Mouse (Mus musculus): ENCODE measurements around the gene Car10.
"Not testable (repeated sequence)": the region's sequence is repeated elsewhere in the genome, so short reads cannot be mapped to it uniquely, and the experiment has no call there.

Gene Car10

DNA sequence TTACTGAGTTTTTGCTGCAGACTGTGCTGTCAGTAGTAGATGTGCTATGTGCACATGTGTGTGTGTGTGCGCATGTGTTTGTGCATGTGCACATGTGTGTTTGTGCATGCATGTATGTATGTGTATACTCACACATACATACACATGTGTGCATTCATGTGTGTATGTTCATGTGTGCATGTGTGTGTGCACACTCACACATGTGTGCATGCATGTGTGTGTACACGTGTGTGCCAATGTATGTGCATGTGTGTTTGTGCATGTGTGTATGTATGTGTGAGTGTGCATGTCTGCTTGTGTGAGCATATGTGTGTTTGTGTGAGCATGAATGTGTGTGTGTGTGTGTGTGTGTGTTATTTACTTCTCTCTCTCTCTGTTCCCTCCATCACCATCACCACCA is 298.5 kb downstream of the Car10 start:
- Histone ChIP-seq H3K27me3 (ENCODE audit: control insufficient read depth, insufficient read depth, low read length, poor library complexity, severe bottlenecking) (no peaks in the 10 kb centered on the region), H3K36me3 (ENCODE audit: control insufficient read depth, insufficient read depth, low read length, poor library complexity, severe bottlenecking) (no peaks in the 10 kb centered on the region)
- no peak for DNase-seq (ENCODE audit: low read depth, low spot score)

- not testable (repeated sequence) for DNase-seq (ENCODE audit: low read depth, low spot score); H3K36me3 ChIP-seq (ENCODE audit: control insufficient read depth, insufficient read depth, low read length, poor library complexity, severe bottlenecking); H3K27me3 ChIP-seq (ENCODE audit: control insufficient read depth, insufficient read depth, low read length, poor library complexity, severe bottlenecking)
These were observed 303.3 kb downstream of the Car10 start for GRCm38 (mm10) chr11:93401167-93401566.

GRCm38 (mm10) chr11:93407981-93408380 is 310.2 kb downstream of the Car10 start:
- no peak for DNase-seq (ENCODE audit: low read depth, low spot score)
- Histone ChIP-seq H3K27me3 (ENCODE audit: control insufficient read depth, insufficient read depth, low read length, poor library complexity, severe bottlenecking) (no peaks in the 10 kb centered on the region), H3K36me3 (ENCODE audit: control insufficient read depth, insufficient read depth, low read length, poor library complexity, severe bottlenecking) (no peaks in the 10 kb centered on the region)

- DNase-seq (ENCODE audit: low read depth, low spot score): no peak
- Histone ChIP-seq H3K27me3 (ENCODE audit: control insufficient read depth, insufficient read depth, low read length, poor library complexity, severe bottlenecking) (no peaks in the 10 kb centered on the region), H3K36me3 (ENCODE audit: control insufficient read depth, insufficient read depth, low read length, poor library complexity, severe bottlenecking) (no peaks in the 10 kb centered on the region)
These were observed 333.7 kb downstream of the Car10 start for GRCm38 (mm10) chr11:93431482-93431881.

DNA sequence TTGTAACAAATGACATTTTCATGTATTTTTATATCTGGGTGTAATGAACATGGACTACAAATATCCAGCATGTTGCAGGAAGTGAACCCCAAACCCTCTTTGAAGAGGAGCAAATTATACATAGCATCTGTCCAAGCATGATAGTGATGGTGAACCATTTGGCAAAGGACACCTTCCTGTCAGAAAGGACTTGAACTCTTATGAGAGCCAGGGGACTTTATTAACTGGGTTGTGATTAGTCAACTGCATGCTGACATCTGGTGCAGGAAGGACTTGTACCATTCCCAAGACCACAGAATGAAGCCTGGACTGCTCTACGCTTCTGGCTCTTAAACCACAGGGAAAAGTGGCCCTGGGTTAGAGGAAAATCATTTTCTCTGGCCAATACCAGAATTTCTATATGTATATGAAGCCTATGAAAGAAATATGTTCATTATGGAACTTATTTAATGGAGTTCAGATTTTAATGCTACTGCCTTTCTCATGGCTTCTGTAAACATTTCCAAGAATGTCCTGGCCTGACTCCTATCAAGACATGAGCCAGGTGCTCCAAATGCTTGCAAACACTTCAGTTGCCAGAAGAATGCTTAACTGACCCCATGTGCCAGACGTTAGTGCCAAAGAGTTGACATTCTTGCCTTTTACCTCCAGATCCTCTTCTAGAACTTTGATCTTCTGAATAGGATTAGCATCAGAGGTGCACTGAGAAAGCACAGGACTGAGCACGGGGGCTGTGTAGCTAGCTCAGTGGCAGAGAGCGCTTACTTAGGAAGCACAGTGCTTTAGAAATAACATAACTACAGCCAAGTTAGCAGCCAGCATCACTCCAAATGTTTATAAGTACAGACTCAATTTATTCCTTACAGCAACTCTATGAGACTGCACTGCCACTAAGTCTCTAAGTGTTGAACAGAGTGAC is 337.4 kb downstream of the Car10 start:
- Histone ChIP-seq H3K36me3 (ENCODE audit: control insufficient read depth, insufficient read depth, low read length, poor library complexity, severe bottlenecking) (no peaks in the 10 kb centered on the region), H3K27me3 (ENCODE audit: control insufficient read depth, insufficient read depth, low read length, poor library complexity, severe bottlenecking) (no peaks in the 10 kb centered on the region)
- DNase-seq (ENCODE audit: low read depth, low spot score): no peak

GRCm38 (mm10) chr11:93436892-93437291 is 339.1 kb downstream of the Car10 start:
- H3K27me3 ChIP-seq (ENCODE audit: control insufficient read depth, insufficient read depth, low read length, poor library complexity, severe bottlenecking): no peaks in the 10 kb centered on the region
- H3K36me3 ChIP-seq (ENCODE audit: control insufficient read depth, insufficient read depth, low read length, poor library complexity, severe bottlenecking): no peaks in the 10 kb centered on the region
- DNase-seq (ENCODE audit: low read depth, low spot score): no peak

DNA sequence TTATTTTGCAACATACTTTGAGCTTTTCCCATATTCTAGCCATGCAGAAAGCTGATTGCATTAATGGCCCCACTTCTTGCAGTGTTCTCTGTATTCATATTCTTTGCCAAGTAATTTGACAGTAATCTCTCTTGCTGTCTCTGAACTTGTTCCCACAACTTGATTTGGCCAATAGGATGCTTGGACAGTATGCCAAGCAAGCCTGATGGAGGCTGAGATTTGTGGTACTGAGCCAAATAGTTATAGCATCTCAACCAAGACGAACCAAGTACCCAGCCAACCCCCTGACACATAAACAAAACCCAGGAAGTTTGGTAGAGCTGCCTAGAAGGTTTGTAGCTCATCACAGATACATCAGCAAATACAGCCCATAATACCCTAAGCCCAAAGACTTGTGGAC is 342.6 kb downstream of the Car10 start:
- H3K27me3 ChIP-seq (ENCODE audit: control insufficient read depth, insufficient read depth, low read length, poor library complexity, severe bottlenecking): no peaks in the 10 kb centered on the region
- no peak for DNase-seq (ENCODE audit: low read depth, low spot score)
- H3K36me3 ChIP-seq (ENCODE audit: control insufficient read depth, insufficient read depth, low read length, poor library complexity, severe bottlenecking): no peaks in the 10 kb centered on the region

DNA sequence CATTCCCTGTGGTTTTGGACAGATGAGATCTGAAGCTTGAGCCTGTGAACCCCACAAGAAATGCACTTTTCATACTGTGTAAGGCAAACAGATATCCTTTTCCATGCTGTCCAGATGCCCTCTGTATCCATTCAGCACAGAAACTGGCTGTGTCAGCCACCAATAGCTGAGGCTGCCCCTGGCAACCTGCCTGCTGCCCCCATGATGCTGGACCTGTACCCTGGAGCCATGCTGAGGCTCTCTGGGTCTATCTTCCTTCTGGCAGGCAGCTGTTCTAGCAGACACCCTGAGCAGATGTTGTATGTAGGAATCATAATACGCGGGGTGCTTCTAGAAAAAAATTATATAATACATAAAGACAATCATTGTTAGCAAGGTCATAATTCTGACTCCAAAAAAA is 345.9 kb downstream of the Car10 start:
- H3K27me3 ChIP-seq (ENCODE audit: control insufficient read depth, insufficient read depth, low read length, poor library complexity, severe bottlenecking): no peaks in the 10 kb centered on the region
- no peak for DNase-seq (ENCODE audit: low read depth, low spot score)
- no peaks in the 10 kb centered on the region for H3K36me3 ChIP-seq (ENCODE audit: control insufficient read depth, insufficient read depth, low read length, poor library complexity, severe bottlenecking)

DNA sequence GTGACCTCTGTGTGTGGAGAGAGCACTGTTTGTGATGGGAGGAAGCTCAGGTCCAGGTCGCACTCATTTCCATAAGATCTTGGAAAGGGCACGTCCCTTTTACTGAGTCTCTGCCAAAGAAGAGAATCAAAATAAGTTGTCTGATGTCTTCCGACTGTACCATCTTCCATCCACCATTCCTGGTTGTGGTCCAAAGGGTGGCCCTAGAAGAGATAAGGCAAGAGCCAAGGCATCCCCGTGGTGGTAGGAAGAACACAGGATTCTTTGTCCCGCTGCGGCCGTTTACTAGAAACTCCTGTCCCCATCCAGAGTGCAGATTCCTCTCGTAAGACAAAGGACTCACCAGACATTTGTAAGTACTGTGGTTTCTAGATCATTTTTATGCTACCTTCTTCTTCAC is 346.9 kb downstream of the Car10 start:
- no peak for DNase-seq (ENCODE audit: low read depth, low spot score)
- H3K36me3 ChIP-seq (ENCODE audit: control insufficient read depth, insufficient read depth, low read length, poor library complexity, severe bottlenecking): no peaks in the 10 kb centered on the region
- H3K27me3 ChIP-seq (ENCODE audit: control insufficient read depth, insufficient read depth, low read length, poor library complexity, severe bottlenecking): no peaks in the 10 kb centered on the region

DNA sequence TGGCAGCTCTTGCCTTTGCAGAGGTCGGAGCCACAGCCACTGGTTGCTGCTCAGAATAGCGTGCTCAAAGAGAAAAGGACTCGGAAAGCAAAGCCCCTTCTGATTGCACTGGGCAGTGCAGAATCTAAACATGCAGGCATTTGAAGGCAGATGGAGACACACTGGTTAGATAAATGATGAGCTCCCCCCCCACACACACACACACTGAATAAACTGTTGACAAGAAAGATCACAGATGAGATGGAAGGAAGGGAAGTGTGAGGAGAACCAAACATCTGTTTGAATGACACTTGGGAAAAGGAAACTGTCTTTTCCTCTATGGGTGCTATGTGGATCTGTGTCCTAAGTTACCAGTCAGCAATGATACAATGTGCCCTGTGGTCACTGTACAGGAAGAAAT is 349.7 kb downstream of the Car10 start:
- Histone ChIP-seq H3K36me3 (ENCODE audit: control insufficient read depth, insufficient read depth, low read length, poor library complexity, severe bottlenecking) (no peaks in the 10 kb centered on the region), H3K27me3 (ENCODE audit: control insufficient read depth, insufficient read depth, low read length, poor library complexity, severe bottlenecking) (no peaks in the 10 kb centered on the region)
- no peak for DNase-seq (ENCODE audit: low read depth, low spot score)

DNA sequence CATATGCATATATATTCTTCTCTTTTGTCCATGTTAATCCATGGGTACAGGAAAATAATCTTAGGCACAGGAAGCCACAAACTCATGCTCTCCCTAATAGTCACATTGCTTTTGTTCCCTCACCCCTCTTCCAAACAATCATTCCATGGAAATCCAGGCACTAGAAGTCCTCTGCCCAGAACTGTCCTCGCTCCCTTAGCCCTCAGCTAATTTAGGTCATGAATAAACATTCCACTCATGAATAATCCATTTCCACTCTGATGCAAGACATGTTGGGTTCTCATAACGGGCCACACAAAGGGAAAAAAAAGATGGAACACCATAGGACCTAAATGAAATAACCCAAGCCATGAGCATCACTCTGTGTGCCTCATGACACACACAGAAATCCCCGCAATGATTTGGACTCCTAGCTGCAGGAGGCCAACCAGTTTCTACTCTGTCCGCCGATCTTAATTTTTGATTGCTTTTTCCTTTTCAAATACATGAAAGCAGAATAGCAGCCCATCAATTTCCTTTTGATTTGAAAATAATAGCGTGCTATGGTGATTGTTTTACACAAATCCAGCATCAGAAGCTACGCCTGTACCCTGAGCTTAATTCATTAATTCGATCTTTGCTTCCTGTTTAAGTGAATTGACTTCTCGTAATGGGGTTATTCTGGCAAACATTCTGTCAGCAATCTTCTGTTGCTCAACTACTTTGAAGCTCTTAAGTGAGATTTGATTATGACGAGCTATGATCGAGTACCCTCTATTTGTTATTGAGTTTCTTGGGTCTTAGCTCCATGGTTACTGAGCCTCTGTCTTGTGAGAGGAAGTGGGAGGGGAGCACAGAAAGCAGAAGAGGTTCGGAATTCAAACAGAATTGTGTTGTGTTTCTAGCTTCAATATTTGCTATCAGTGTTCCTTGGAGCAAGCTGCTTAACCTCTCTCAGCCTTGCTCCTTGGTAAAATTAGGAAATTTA is 350.7 kb downstream of the Car10 start:
- no peak for DNase-seq (ENCODE audit: low read depth, low spot score)
- H3K36me3 ChIP-seq (ENCODE audit: control insufficient read depth, insufficient read depth, low read length, poor library complexity, severe bottlenecking): no peaks in the 10 kb centered on the region
- H3K27me3 ChIP-seq (ENCODE audit: control insufficient read depth, insufficient read depth, low read length, poor library complexity, severe bottlenecking): no peaks in the 10 kb centered on the region

DNA sequence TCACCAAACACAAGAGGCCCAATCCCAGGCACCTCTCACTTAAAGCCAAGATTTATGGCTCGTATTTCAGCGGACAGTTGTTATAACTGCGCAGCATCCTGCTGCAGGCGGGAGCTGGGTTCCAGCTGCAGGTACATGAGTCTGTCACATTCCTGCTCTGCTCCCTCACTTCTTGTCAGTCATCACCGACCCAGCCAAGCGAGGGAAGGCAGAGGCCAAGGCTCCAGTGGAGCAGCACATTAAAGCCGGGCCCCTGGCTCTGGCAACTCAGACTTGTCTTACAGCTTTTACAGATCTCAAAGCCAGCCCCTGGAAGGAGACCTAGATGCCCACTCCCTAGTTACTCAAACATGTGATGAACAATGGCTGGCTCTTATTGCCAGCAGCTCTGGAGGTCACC is 352.7 kb downstream of the Car10 start:
- DNase-seq (ENCODE audit: low read depth, low spot score): no peak
- Histone ChIP-seq H3K36me3 (ENCODE audit: control insufficient read depth, insufficient read depth, low read length, poor library complexity, severe bottlenecking) (no peaks in the 10 kb centered on the region), H3K27me3 (ENCODE audit: control insufficient read depth, insufficient read depth, low read length, poor library complexity, severe bottlenecking) (no peaks in the 10 kb centered on the region)

GRCm38 (mm10) chr11:93466221-93466620 is 368.4 kb downstream of the Car10 start:
- Histone ChIP-seq H3K36me3 (ENCODE audit: control insufficient read depth, insufficient read depth, low read length, poor library complexity, severe bottlenecking) (no peaks in the 10 kb centered on the region), H3K27me3 (ENCODE audit: control insufficient read depth, insufficient read depth, low read length, poor library complexity, severe bottlenecking) (no peaks in the 10 kb centered on the region; the same call in 1 of the 2 replicates)
- DNase-seq (ENCODE audit: low read depth, low spot score): no peak

DNA sequence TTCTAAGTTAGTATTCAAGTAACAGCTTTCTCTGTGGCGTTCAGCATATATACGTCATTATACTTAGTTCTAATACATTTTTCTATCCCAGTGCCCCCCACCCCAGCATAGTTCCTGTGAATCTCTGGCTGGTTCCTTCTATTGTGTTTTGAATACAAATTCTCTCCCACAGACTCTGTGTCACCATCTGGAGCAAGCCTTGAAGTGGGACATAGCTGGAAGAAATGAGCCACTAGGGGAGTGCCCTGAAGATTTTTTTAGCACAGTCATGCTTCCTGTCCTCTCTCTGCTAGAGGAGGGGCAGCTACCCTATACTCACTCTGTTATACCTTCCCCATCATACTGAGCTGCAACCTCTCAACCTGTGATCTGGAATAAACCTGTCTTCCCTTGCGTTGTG is 369.9 kb downstream of the Car10 start:
- DNase-seq (ENCODE audit: low read depth, low spot score): no peak

DNA sequence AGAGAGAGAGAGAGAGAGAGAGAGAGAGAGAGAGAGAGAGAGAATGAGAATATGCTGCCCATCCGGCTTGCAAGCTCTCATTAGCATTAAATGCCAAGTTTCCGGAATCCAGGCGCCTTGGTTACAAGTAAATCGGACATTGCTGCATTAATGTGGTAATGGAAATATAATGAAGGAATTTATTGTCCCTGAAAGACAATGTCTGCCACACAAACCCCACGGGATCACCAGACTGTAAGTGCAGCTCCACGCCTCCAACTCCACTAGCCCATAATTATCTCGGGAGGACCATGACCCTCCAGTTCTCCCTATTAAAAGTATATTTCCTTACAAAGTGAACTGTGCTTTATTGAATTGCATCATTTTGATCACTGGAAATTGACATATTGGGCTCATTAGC is 372.9 kb downstream of the Car10 start:
- DNase-seq (ENCODE audit: low read depth, low spot score): no peak
- Histone ChIP-seq H3K27me3 (ENCODE audit: control insufficient read depth, insufficient read depth, low read length, poor library complexity, severe bottlenecking) (no peaks in the 10 kb centered on the region), H3K36me3 (ENCODE audit: control insufficient read depth, insufficient read depth, low read length, poor library complexity, severe bottlenecking) (no peaks in the 10 kb centered on the region)

More for the DNA sequence above, 369.9 kb downstream of the Car10 start:
- H3K36me3 ChIP-seq (ENCODE audit: control insufficient read depth, insufficient read depth, low read length, poor library complexity, severe bottlenecking): no peaks in the 10 kb centered on the region
- no peaks in the 10 kb centered on the region; the same call in 1 of the 2 replicates for H3K27me3 ChIP-seq (ENCODE audit: control insufficient read depth, insufficient read depth, low read length, poor library complexity, severe bottlenecking)

Data from splenic B cell, adult 2 months (primary cell).